Mouse (Mus musculus) heart, adult 11 months (tissue): ENCODE measurements around the gene Gtpbp1.

Experiments used
- DNase-seq: peaks from one replicate; pipeline ENCODE4 v3.0.0; 2022

Gene Gtpbp1

GRCm38 (mm10) chr15:79727840-79728239 lies 37.2 kb downstream of the Gtpbp1 start:
- DNase-seq = no peak

- DNase-seq = no peak
These were observed 37.7 kb downstream of the Gtpbp1 start for GRCm38 (mm10) chr15:79728311-79728710.

GRCm38 (mm10) chr15:79728731-79729388 lies 38.2 kb downstream of the Gtpbp1 start:
- no peak for DNase-seq

- no peak for DNase-seq
These were observed 40.9 kb downstream of the Gtpbp1 start for GRCm38 (mm10) chr15:79731554-79731953.

- DNase-seq = no peak
These were observed 42.5 kb downstream of the Gtpbp1 start for GRCm38 (mm10) chr15:79733192-79733591.

GRCm38 (mm10) chr15:79733640-79734039 lies 43.0 kb downstream of the Gtpbp1 start:
- DNase-seq = no peak

- peak; percentile 93 for DNase-seq
These were observed 43.7 kb downstream of the Gtpbp1 start for GRCm38 (mm10) chr15:79734311-79734710.

- no peak for DNase-seq
These were observed 50.1 kb downstream of the Gtpbp1 start for GRCm38 (mm10) chr15:79740739-79741138.

GRCm38 (mm10) chr15:79741173-79741858 lies 50.7 kb downstream of the Gtpbp1 start:
- peak; percentile 96 for DNase-seq

- DNase-seq = peak; percentile 100
These were observed 51.5 kb downstream of the Gtpbp1 start, which contains the start of gene Sun2 for GRCm38 (mm10) chr15:79741921-79742705. Gene Sun2, minus strand, starts transcription at chr15:79742536.

- DNase-seq = no peak
These were observed 52.0 kb downstream of the Gtpbp1 start for GRCm38 (mm10) chr15:79742706-79743023.

GRCm38 (mm10) chr15:79744001-79744400 lies 53.4 kb downstream of the Gtpbp1 start:
- DNase-seq = no peak

GRCm38 (mm10) chr15:79744742-79745141 lies 54.1 kb downstream of the Gtpbp1 start:
- no peak for DNase-seq

GRCm38 (mm10) chr15:79745312-79745711 lies 54.7 kb downstream of the Gtpbp1 start:
- no peak for DNase-seq

GRCm38 (mm10) chr15:79745883-79746282 lies 55.2 kb downstream of the Gtpbp1 start:
- no peak for DNase-seq

GRCm38 (mm10) chr15:79747998-79748397 lies 57.4 kb downstream of the Gtpbp1 start:
- no peak for DNase-seq

- DNase-seq = peak; percentile 90
These were observed 58.5 kb downstream of the Gtpbp1 start for GRCm38 (mm10) chr15:79749162-79749561.

- peak; percentile 93 for DNase-seq
These were observed 59.6 kb downstream of the Gtpbp1 start for GRCm38 (mm10) chr15:79750266-79750665.

- DNase-seq = no peak
These were observed 61.1 kb downstream of the Gtpbp1 start for GRCm38 (mm10) chr15:79751772-79752171.

GRCm38 (mm10) chr15:79752742-79753419 lies 62.2 kb downstream of the Gtpbp1 start:
- DNase-seq = peak; percentile 97

- DNase-seq = peak; percentile 91
These were observed 62.7 kb downstream of the Gtpbp1 start for GRCm38 (mm10) chr15:79753420-79753752.

GRCm38 (mm10) chr15:79753873-79754272 lies 63.2 kb downstream of the Gtpbp1 start:
- DNase-seq = peak; percentile 85

- no peak for DNase-seq
These were observed 64.5 kb downstream of the Gtpbp1 start for GRCm38 (mm10) chr15:79755176-79755575.
